Mouse (Mus musculus): Measurements from ENCODE around the gene Tlcd2. TPM values are rescaled to one million over a fixed set of nuclear protein-coding genes. Genes with fewer than 3 reads are reported as not detected.

Tlcd2 gene
- total RNA-seq (2021) = 1 to 10 TPM; 7.6 to 9.7 TPM
- 22.2 and 27.3 TPM in 2 replicates for polyA plus RNA-seq (2012; rRNA removed)
- long read RNA-seq, partial matches to known transcripts = 1 of 6 reads
- long read RNA-seq, other reads (novel, unspliced or antisense) = 4 of 6 reads

GRCm38 (mm10) chr11:75460844-75461742 is at the start of gene Tlcd2:
TSS of gene Tlcd2 (plus strand) at chr11:75461715.
- DNase-seq = peak; percentile 100

GRCm38 (mm10) chr11:75415096-75415495 is 46.4 kb upstream of the Tlcd2 start:
- no peak for DNase-seq

DNA sequence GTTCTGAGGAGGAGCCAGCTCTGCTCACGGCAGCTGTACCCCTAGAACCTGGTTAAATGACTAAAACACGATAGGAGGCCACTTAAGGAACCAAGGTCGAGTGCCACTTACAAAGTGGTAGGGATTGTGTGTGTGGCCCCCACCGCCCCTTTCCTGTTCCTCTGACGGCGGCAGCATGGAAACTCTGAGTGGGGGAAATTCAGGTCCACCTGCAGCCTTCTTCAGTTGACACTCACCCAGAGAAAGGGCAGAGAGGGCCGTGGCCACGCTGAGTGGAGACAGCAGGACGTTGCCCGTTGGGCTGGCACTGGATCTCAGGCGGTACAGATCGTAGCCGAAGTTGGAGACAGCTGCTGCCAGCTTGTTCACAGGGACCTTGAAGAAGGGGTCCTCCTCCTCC is 45.5 kb upstream of the Tlcd2 start:
- no peak for DNase-seq

GRCm38 (mm10) chr11:75420037-75420436 is 41.5 kb upstream of the Tlcd2 start:
- DNase-seq = no peak

DNA sequence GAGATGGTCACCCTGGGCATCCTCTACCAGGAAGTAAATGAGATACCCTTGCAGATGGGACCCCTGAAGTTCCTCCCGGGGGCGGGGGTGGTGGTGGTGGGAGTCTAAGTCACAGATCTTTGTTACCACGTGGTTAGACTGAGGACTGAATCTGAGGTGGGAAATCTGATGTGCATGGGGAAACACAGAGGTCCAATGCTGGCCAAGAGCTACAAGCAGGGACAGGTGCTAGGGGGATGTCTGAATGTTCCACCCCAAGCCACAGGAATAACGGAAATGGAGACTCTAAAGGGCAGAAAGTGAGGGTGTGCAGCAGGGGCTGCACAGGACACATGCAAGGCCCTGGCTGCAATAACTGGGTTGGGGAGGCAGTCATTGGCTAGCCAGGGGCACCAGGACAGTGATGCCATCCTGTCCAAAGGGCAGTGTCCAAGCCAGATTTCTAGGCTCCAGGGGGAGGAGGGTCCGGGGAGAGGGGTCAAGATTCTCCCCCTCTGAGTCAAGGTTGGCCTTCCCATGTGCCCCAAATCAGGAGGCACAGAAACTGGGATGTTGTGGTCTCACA is 40.6 kb upstream of the Tlcd2 start:
- no peak for DNase-seq

DNA sequence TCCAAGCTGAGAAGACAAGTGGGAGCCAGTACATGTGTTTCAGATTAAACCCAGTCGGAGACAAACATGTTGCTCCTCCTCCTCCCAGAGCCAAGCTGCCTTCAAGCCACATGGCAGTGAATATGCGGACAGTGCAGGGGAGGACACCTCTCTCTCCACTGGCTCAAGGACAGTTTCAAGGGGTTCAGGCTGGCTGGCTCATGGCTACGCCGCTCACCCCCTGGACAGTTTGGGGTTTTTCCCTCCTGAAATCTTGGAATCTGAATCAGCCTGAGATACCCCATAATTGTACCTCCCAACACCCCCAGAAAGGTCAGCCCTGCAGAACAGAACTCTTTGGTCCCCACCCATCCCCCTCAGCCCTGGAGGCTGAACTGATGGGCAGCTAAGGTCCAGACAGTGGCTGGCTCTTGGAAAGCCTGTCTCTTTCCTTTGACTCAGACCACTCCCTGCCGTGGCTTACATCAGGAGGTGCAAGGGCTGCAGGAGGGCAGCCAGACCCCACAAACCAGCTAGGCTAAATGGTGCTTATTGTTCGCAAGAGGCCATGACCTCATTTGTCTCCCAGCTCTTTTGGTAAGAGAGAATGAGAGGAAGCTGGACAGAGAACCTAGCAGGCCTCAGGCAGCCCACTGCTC is 40.0 kb upstream of the Tlcd2 start:
- peak; percentile 48 for DNase-seq

- DNase-seq = no peak
Measured at GRCm38 (mm10) chr11:75422013-75422792, 39.3 kb upstream of the Tlcd2 start, which contains the start of gene Serpinf1. TSS of gene Serpinf1 (minus strand) at chr11:75422701.

- no peak for DNase-seq
Measured at GRCm38 (mm10) chr11:75423091-75423490, 38.4 kb upstream of the Tlcd2 start.

- DNase-seq = no peak
Measured at GRCm38 (mm10) chr11:75424033-75424432, 37.5 kb upstream of the Tlcd2 start.

DNA sequence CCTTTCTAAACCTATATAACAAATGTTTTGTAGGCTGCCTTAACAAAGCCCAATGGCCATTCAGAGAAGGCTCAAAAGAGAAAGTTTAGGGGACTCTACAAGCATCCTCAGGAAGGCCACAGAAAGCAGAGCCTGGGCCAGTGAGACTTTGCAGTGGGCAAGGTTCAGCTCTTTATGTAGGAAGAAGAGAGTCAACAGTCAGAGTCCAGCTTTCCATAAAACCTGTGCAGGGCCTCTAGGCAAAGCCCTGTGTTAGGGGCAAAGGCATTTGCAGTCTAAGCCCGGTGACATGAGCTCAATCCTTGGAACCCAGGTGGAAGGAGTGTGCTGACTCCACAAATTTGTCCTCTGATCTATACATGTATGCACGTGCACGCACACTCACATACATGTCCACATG is 37.1 kb upstream of the Tlcd2 start:
- DNase-seq = no peak

GRCm38 (mm10) chr11:75429019-75429705 is 32.4 kb upstream of the Tlcd2 start:
- DNase-seq = no peak

DNA sequence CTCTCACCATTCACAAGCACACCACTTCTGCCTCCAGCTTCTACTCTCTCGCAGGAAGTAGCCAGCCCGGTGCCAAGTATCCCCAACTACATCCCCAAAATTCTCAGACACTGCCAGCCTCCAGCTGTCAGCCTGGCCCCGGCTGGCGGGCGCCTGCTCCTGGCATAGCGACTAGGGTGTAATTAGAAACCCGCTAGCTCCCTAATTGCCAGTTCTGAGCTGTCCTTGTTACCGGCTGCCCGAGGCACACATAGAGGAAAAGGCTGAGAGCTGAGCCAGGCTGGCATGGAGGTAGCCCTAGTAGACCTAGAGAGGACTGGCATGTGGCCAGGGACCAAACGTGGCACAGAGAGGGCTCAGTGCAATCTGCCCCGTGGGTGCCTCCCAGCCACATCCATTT is 30.2 kb upstream of the Tlcd2 start:
- peak; percentile 46 for DNase-seq

- no peak for DNase-seq
Measured at GRCm38 (mm10) chr11:75434138-75434537, 27.4 kb upstream of the Tlcd2 start.

DNA sequence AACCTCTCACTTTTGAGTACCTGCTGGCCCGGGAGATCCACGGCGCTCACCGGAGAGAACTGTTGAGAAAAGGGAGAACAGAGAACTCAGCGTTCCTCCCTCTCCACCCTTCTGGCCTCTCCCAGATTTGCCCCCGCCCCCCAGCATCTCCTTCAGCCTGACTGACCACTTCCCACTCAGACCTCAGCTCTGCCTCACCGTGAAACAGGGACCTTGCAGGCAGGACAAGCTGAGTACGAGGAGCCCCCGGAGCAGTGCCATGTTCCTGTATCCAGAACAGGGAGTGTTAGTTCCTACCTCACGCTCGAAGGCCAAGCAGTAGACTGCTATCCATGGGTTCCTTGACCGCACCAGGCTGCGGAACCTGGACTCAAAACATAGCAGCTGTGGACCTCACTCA is 23.3 kb upstream of the Tlcd2 start:
- no peak for DNase-seq

DNA sequence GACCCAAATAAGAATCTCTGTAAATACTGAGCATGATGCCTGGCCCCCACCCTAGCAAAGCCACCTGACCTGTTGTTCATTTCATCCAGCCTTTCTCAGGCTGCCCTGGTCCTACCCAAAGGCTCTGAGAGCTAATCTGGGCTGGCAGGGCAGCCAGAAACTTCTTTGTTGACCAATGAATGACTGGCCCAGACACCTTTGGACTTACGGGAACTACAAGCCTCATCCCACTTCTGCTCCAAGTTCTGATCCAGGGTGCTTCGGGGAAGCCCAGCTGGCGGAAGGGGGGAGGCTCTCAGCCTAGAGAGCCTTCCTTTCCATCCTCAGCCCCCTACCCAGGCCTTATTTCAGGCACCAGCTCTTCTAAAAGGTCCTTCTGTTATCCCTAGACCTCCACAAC is 22.7 kb upstream of the Tlcd2 start:
- DNase-seq = no peak

DNA sequence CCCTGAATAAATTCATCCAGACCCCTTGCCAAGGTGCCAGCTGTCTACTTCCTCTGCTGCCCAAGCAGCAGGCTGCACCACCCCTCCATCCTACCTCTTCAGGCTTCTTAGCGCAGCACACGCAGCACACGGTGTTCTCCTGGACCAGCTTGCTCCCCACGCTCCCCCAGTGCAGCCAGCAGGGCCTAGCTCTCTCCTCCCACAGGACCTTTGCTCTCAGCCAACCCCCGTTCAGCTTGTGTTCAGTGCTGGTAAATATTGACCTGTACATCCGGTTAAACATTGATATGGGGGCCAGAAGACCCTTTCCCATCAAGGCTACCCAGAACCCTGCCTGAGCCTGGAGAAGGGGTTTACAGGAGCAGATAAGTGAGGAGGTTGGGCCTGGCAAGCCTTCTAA is 22.2 kb upstream of the Tlcd2 start, which contains the start of gene Serpinf2:
Gene Serpinf2, minus strand, starts transcription at position 229 of the 400 bp plus-strand sequence.
- DNase-seq = no peak

DNA sequence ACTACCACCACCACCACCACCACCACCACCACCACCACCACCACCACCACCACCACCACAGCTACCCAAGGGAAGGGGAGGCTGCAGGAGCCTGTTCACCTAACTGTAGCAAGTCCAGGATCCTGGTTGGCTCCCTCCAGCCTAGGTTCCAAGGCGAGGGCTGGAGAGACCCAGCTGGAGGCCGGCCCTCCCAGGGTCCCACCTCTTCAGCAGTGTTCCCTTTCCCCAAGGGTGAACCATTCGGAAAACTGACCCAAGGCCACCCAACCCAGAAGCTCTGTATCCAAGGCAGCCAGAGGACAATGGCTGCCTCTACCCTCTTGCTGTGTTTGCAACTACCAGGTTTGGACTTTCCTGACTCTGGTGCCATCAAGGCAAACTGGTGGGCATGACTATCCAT is 21.6 kb upstream of the Tlcd2 start:
- DNase-seq = no peak

- DNase-seq = no peak
Measured at GRCm38 (mm10) chr11:75441034-75441433, 20.5 kb upstream of the Tlcd2 start.

GRCm38 (mm10) chr11:75441601-75442000 is 19.9 kb upstream of the Tlcd2 start:
- no peak for DNase-seq

DNA sequence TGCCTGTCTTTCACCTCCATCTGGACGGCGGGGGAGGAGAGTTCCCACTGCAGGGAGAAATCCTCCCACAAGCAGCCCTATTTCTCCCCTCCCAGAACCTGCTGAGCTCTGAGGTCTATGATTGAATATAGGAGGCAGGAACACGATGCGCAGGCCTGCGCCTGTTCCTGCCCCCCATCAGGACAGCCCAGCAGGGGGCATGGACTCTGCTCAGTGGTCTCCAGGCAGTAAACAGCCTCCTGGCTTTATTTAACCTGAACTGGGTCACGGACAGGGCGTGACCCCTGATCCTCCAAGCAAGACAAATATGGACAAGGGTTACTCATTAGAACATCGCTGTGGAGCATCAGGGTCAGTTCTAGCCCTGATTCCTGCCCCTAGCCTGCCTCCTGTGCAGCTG is 17.8 kb upstream of the Tlcd2 start:
- no peak for DNase-seq

DNA sequence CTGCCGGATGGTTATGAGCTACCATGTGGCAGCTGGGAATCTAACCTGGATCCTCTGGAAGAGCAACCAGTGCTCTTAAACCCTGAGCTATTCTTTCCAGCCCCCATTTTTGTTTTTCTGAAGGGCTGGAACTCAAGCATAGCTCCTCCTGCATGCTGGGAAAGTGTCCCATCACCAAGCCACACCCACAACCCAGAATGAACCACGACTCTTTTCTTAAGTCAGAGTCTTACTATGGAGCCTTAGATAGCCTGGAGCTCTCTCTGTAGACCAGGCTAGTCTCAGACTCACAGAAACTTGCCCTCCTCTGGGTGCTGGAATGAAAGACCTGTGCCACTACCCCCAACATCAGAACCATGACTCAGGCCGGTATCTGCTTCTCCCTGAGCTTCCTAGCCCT is 12.9 kb upstream of the Tlcd2 start:
- no peak for DNase-seq

Data from adrenal gland, adult 2 months (tissue).